ENCODE assay signal across 7 mouse cellular contexts in genomic region chr4:129822324-129822723, GRCm38 (mm10). TPM values are rescaled to one million over a fixed set of nuclear protein-coding genes. Genes with fewer than 3 reads are reported as not detected.
DNase-seq lines count a peak whose midpoint lies in the region; ATAC-seq and TF ChIP-seq lines count a peak whose summit lies in the region.

No protein-coding gene starts in this region.

- peak overlapping the region; percentile 67 for H3K4me2 ChIP-seq in liver, embryonic 16.5 days (ENCODE audit: low read depth, low read length)

- 81% methylated on average over 3 of the region's 3 CpGs for WGBS in hindbrain, embryonic 10.5 days
- 16% methylated on average over 3 of the region's 3 CpGs for WGBS in liver, embryonic 16.5 days (ENCODE audit: insufficient replicate concordance)

- H3K36me3 ChIP-seq in C2C12 (ENCODE audit: control insufficient read depth, insufficient read depth) (no peaks in the 10 kb centered on the region), ES-Bruce4 (ENCODE audit: control insufficient read depth, insufficient read depth, low read length, poor library complexity, severe bottlenecking) (no peaks in the 10 kb centered on the region)
- peaks cover 11% of the 10 kb centered on the region; the same call in 1 of the 2 replicates for H3K36me3 ChIP-seq in hindbrain, embryonic 10.5 days
- 0 out of 2 replicates have a peak, but pooled peaks cover 2% of the 10 kb centered on the region for H3K36me3 ChIP-seq in liver, embryonic 16.5 days (ENCODE audit: control insufficient read depth, insufficient read depth)

- H3K27ac ChIP-seq in ES-Bruce4 (ENCODE audit: insufficient read depth, low read length) = no peak overlapping the region
- no peak overlapping the region for H3K27ac ChIP-seq in hindbrain, embryonic 10.5 days
- H3K27ac ChIP-seq in liver, embryonic 16.5 days (ENCODE audit: low read length) = peak overlapping the region; percentile 53
- H3K27ac ChIP-seq in left cerebral cortex, adult 2 months = no peak overlapping the region

- no peak for TF ChIP-seq CTCF in C2C12 (IDR thresholded peaks at IDR 0.05; ENCODE audit: control insufficient read depth, insufficient read depth, insufficient read length)
- no peak for TF ChIP-seq CTCF in ES-Bruce4 (IDR thresholded peaks at IDR 0.05; ENCODE audit: low read depth, low read length)
- no peak for TF ChIP-seq CTCF in left cerebral cortex, adult 2 months (IDR thresholded peaks at IDR 0.05)

- H3K4me1 ChIP-seq in ES-Bruce4 (ENCODE audit: control insufficient read depth, insufficient read depth, low read length) = peaks cover 2% of the 10 kb centered on the region
- peaks cover 44% of the 10 kb centered on the region for H3K4me1 ChIP-seq in hindbrain, embryonic 10.5 days (replicated peaks)
- H3K4me1 ChIP-seq in liver, embryonic 16.5 days (ENCODE audit: control insufficient read depth, low read depth, low read length) = peaks cover 44% of the 10 kb centered on the region

- peaks cover 70% of the 10 kb centered on the region for H3K79me2 ChIP-seq in C2C12 (ENCODE audit: control insufficient read depth, insufficient read depth)

- peak overlapping the region; percentile 96; the same call in 1 of the 2 replicates for H3K9ac ChIP-seq in ES-Bruce4 (ENCODE audit: low read depth, poor library complexity, severe bottlenecking)
- peak overlapping the region; percentile 95 for H3K9ac ChIP-seq in liver, embryonic 16.5 days (ENCODE audit: low read depth, low read length)

- ATAC-seq in liver, embryonic 16.5 days (ENCODE audit: low read depth) = no peak

- H3K79me3 ChIP-seq in C2C12 (ENCODE audit: low read depth) = peaks cover 68% of the 10 kb centered on the region

- H3K27me3 ChIP-seq in C2C12 (ENCODE audit: control insufficient read depth, insufficient read depth, insufficient read length) = no peaks in the 10 kb centered on the region
- H3K27me3 ChIP-seq in ES-Bruce4 (ENCODE audit: control insufficient read depth, insufficient read depth, low read length, poor library complexity, severe bottlenecking) = no peaks in the 10 kb centered on the region
- peaks cover 12% of the 10 kb centered on the region; the same call in 1 of the 2 replicates for H3K27me3 ChIP-seq in hindbrain, embryonic 10.5 days (ENCODE audit: insufficient read depth, poor library complexity, severe bottlenecking)
- no peaks in the 10 kb centered on the region for H3K27me3 ChIP-seq in liver, embryonic 16.5 days (ENCODE audit: control insufficient read depth, insufficient read depth, low read depth, low read length)

- DNase-seq in hindbrain, embryonic 10.5 days (ENCODE audit: low spot score) = no peak
- DNase-seq in spleen, postnatal 10 days (ENCODE audit: low spot score in 2 of 2) = no peak
- no peak for DNase-seq in left cerebral cortex, adult 2 months (ENCODE audit: extremely low spot score in 1 of 2, low spot score in 2 of 2)
- no peak for DNase-seq in thymus, postnatal 36 days

- TF ChIP-seq EP300 in ES-Bruce4 (IDR thresholded peaks at IDR 0.05; ENCODE audit: insufficient read depth, low read depth, low read length) = no peak

- H3ac ChIP-seq in C2C12 (ENCODE audit: control insufficient read depth, insufficient read length, low read depth) = peak overlapping the region; percentile 18

- intact Hi-C loops in left cerebral cortex, adult 2 months (cut with DNase I) = loop anchor here (5.0 kb wide), 1 partner anchor 35 kb away; no protein-coding TSS in a partner anchor

- no peaks in the 10 kb centered on the region for H3K9me3 ChIP-seq in ES-Bruce4 (replicated peaks; ENCODE audit: control insufficient read depth, insufficient read depth, low read length, poor library complexity, severe bottlenecking)
- H3K9me3 ChIP-seq in hindbrain, embryonic 10.5 days = no peaks in the 10 kb centered on the region
- H3K9me3 ChIP-seq in liver, embryonic 16.5 days (replicated peaks; ENCODE audit: control insufficient read depth, low read length) = no peaks in the 10 kb centered on the region

- no peak for TF ChIP-seq POLR2A in ES-Bruce4 (IDR thresholded peaks at IDR 0.05; ENCODE audit: insufficient read depth, low read length)

- H3K4me3 ChIP-seq in C2C12 (ENCODE audit: insufficient read depth, poor library complexity, severe bottlenecking) (peak overlapping the region; percentile 71), ES-Bruce4 (ENCODE audit: low read depth, low read length) (no peak overlapping the region)
- H3K4me3 ChIP-seq in hindbrain, embryonic 10.5 days = peak overlapping the region; percentile 91
- H3K4me3 ChIP-seq in liver, embryonic 16.5 days (ENCODE audit: low read depth, low read length) = peak overlapping the region; percentile 80
- no peak overlapping the region for H3K4me3 ChIP-seq in left cerebral cortex, adult 2 months

TF ChIP-seq in C2C12, 6 proteins besides CTCF, POLR2A, EP300 and RAD21:
- no peak for TF ChIP-seq MYOD1 (IDR thresholded peaks at IDR 0.05; ENCODE audit: control insufficient read depth, insufficient read length, low read depth)
- TF ChIP-seq FOSL1 (IDR thresholded peaks at IDR 0.05; ENCODE audit: insufficient read depth, low read length, poor library complexity, severe bottlenecking) = no peak
- no peak for TF ChIP-seq CEBPB (IDR thresholded peaks at IDR 0.05; ENCODE audit: low read depth)
- no peak for TF ChIP-seq USF1 (IDR thresholded peaks at IDR 0.05; ENCODE audit: low read depth)
- TF ChIP-seq MAX (IDR thresholded peaks at IDR 0.05) = no peak
- no peak for TF ChIP-seq MYOG (IDR thresholded peaks at IDR 0.05; ENCODE audit: control insufficient read depth, extremely low read depth, insufficient read length)

RNA-seq across cellular contexts. Expression of gene Ptp4a2, which starts 11.3 kb away (rescaled TPM):
- polyA plus RNA-seq in C2C12 (2012; fragmentation: generic; extraction: Trizol) (101 TPM), ES-Bruce4 (2011; ENCODE audit: insufficient read depth, insufficient read length, low read depth, missing spikeins) (407 and 414 TPM in 2 replicates)
- polyA plus RNA-seq in hindbrain, embryonic 10.5 days (2016; fragmentation: Nextera tagmentation; extraction: Ambion mirVana) = 230 and 278 TPM in 2 replicates
- 143 and 159 TPM in 2 replicates for polyA plus RNA-seq in liver, embryonic 16.5 days (2015; fragmentation: Nextera tagmentation; extraction: Ambion mirVana)
- total RNA-seq in left cerebral cortex, adult 2 months (2021) = 100 to 1,000 TPM; 126 to 131 TPM

Comparison
In these comparisons a context has a peak if more than half of its experiments do, and no peak if none do; other contexts are left out.
1. H3K4me3 ChIP-seq: peak in C2C12 (single experiment), hindbrain, embryonic 10.5 days (single experiment) and liver, embryonic 16.5 days (single experiment); none in ES-Bruce4 (single experiment) and left cerebral cortex, adult 2 months (single experiment).